Mouse (Mus musculus): Measurements from ENCODE around the gene Aak1. TPM values are rescaled to one million over a fixed set of nuclear protein-coding genes. Genes with fewer than 3 reads are reported as not detected.

Gene Aak1
- polyA plus RNA-seq, 1 experiment from 2014 or later: 18.8 TPM

GRCm38 (mm10) chr6:86822285-86823050 lies 26.8 kb upstream of the Aak1 start:
- no peaks in the 10 kb centered on the region for H3K9me3 ChIP-seq
- H3K27ac ChIP-seq: no peak overlapping the region
- no peaks in the 10 kb centered on the region for H3K36me3 ChIP-seq
- 4% methylated on average over 19 of the region's 19 CpGs for WGBS
- peak overlapping the region; percentile 6 for H3K4me3 ChIP-seq
- peaks cover 13% of the 10 kb centered on the region for H3K27me3 ChIP-seq (ENCODE audit: insufficient read depth, poor library complexity, severe bottlenecking)
- peaks cover 13% of the 10 kb centered on the region for H3K4me1 ChIP-seq (replicated peaks)
- no peak for DNase-seq (ENCODE audit: low spot score)

- H3K4me3 ChIP-seq: no peak overlapping the region
- DNase-seq (ENCODE audit: low spot score): no peak
- no peaks in the 10 kb centered on the region for H3K9me3 ChIP-seq
- H3K27ac ChIP-seq: no peak overlapping the region
- 36% methylated on average over 9 of the region's 9 CpGs for WGBS
- H3K4me1 ChIP-seq (replicated peaks): peaks cover 13% of the 10 kb centered on the region
- H3K36me3 ChIP-seq: no peaks in the 10 kb centered on the region
- peaks cover 13% of the 10 kb centered on the region for H3K27me3 ChIP-seq (ENCODE audit: insufficient read depth, poor library complexity, severe bottlenecking)
These were observed 26.3 kb upstream of the Aak1 start for GRCm38 (mm10) chr6:86823051-86823431.

- H3K27ac ChIP-seq: no peak overlapping the region
- H3K4me1 ChIP-seq (replicated peaks): peaks cover 13% of the 10 kb centered on the region
- H3K4me3 ChIP-seq: no peak overlapping the region
- H3K27me3 ChIP-seq (ENCODE audit: insufficient read depth, poor library complexity, severe bottlenecking): peaks cover 13% of the 10 kb centered on the region
- H3K36me3 ChIP-seq: no peaks in the 10 kb centered on the region
- 45% methylated on average over 10 of the region's 10 CpGs for WGBS
- no peaks in the 10 kb centered on the region for H3K9me3 ChIP-seq
- no peak for DNase-seq (ENCODE audit: low spot score)
These were observed 25.5 kb upstream of the Aak1 start for GRCm38 (mm10) chr6:86823824-86824223.

DNA sequence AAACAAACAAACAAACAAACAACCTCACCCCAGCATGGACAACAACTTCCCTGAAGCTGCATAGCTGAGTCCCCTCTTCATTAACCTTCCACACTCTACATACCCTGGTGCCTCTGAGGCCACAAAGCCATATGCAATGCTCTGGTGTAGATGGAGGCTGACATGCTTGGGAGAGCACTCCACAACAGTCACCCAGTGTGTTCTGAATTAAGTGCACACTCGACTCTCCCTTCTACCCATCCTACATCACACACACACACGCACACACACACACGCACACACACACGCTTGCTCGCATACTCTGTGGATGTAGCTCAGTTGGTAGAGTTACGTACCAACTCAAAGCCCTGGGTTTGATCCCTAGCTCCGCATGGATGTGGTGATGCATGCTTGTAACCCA lies 24.9 kb upstream of the Aak1 start:
- 93% methylated on average over 7 of the region's 7 CpGs for WGBS
- no peak for DNase-seq (ENCODE audit: low spot score)
- Histone ChIP-seq H3K27ac (no peak overlapping the region), H3K9me3 (no peaks in the 10 kb centered on the region), H3K4me3 (no peak overlapping the region), H3K27me3 (ENCODE audit: insufficient read depth, poor library complexity, severe bottlenecking) (peaks cover 13% of the 10 kb centered on the region), H3K36me3 (no peaks in the 10 kb centered on the region), H3K4me1 (replicated peaks) (peaks cover 13% of the 10 kb centered on the region)

GRCm38 (mm10) chr6:86827432-86827831 lies 21.9 kb upstream of the Aak1 start:
- Histone ChIP-seq H3K4me3 (no peak overlapping the region), H3K36me3 (no peaks in the 10 kb centered on the region), H3K4me1 (replicated peaks) (peaks cover 10% of the 10 kb centered on the region), H3K9me3 (no peaks in the 10 kb centered on the region), H3K27me3 (ENCODE audit: insufficient read depth, poor library complexity, severe bottlenecking) (peaks cover 9% of the 10 kb centered on the region), H3K27ac (no peak overlapping the region)
- WGBS: 88% methylated on average over 2 of the region's 2 CpGs
- no peak for DNase-seq (ENCODE audit: low spot score)

DNA sequence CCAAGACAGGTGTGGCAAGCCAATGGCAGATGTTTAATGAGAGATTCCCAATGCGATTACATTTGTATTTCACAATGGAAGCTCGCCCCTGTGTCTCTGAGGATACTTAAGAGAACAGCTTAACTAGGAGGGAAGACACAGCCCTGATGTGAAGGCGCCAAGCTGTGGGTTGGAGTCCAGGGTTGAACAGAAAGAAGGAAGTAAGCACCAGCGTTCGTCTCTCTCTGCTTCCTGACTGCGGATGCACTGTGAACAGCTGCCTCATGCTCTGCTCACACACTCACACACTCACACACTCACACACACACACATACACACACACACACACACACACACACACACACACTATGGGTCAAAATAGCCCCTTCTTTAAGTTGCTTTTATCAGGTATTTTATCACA lies 19.5 kb upstream of the Aak1 start:
- Histone ChIP-seq H3K27me3 (ENCODE audit: insufficient read depth, poor library complexity, severe bottlenecking) (no peaks in the 10 kb centered on the region), H3K36me3 (no peaks in the 10 kb centered on the region), H3K4me1 (replicated peaks) (no peaks in the 10 kb centered on the region), H3K27ac (no peak overlapping the region), H3K4me3 (no peak overlapping the region), H3K9me3 (no peaks in the 10 kb centered on the region)
- 87% methylated on average over 6 of the region's 6 CpGs for WGBS
- no peak for DNase-seq (ENCODE audit: low spot score)

GRCm38 (mm10) chr6:86830738-86831500 lies 18.4 kb upstream of the Aak1 start:
- H3K9me3 ChIP-seq: no peaks in the 10 kb centered on the region
- H3K27ac ChIP-seq: no peak overlapping the region
- DNase-seq (ENCODE audit: low spot score): no peak
- no peaks in the 10 kb centered on the region for H3K36me3 ChIP-seq
- WGBS: 81% methylated on average over 10 of the region's 10 CpGs
- no peak overlapping the region for H3K4me3 ChIP-seq
- no peaks in the 10 kb centered on the region for H3K27me3 ChIP-seq (ENCODE audit: insufficient read depth, poor library complexity, severe bottlenecking)
- no peaks in the 10 kb centered on the region for H3K4me1 ChIP-seq (replicated peaks)

GRCm38 (mm10) chr6:86832802-86833502 lies 16.4 kb upstream of the Aak1 start:
- Histone ChIP-seq H3K36me3 (no peaks in the 10 kb centered on the region), H3K4me3 (no peak overlapping the region), H3K27ac (no peak overlapping the region), H3K4me1 (replicated peaks) (no peaks in the 10 kb centered on the region), H3K27me3 (ENCODE audit: insufficient read depth, poor library complexity, severe bottlenecking) (no peaks in the 10 kb centered on the region), H3K9me3 (no peaks in the 10 kb centered on the region)
- no peak for DNase-seq (ENCODE audit: low spot score)
- 88% methylated on average over 13 of the region's 13 CpGs for WGBS

- H3K4me3 ChIP-seq: no peak overlapping the region
- H3K36me3 ChIP-seq: no peaks in the 10 kb centered on the region
- WGBS: 84% methylated on average over 2 of the region's 2 CpGs
- H3K9me3 ChIP-seq: no peaks in the 10 kb centered on the region
- DNase-seq (ENCODE audit: low spot score): no peak
- no peaks in the 10 kb centered on the region for H3K4me1 ChIP-seq (replicated peaks)
- H3K27ac ChIP-seq: no peak overlapping the region
- no peaks in the 10 kb centered on the region for H3K27me3 ChIP-seq (ENCODE audit: insufficient read depth, poor library complexity, severe bottlenecking)
These were observed 10.2 kb upstream of the Aak1 start for GRCm38 (mm10) chr6:86839089-86839488.

- 67% methylated on average over 3 of the region's 3 CpGs for WGBS
- no peaks in the 10 kb centered on the region for H3K9me3 ChIP-seq
- H3K27ac ChIP-seq: no peak overlapping the region
- H3K4me3 ChIP-seq: no peak overlapping the region
- no peaks in the 10 kb centered on the region for H3K27me3 ChIP-seq (ENCODE audit: insufficient read depth, poor library complexity, severe bottlenecking)
- no peak for DNase-seq (ENCODE audit: low spot score)
- no peaks in the 10 kb centered on the region for H3K36me3 ChIP-seq
- H3K4me1 ChIP-seq (replicated peaks): no peaks in the 10 kb centered on the region
These were observed 7.4 kb upstream of the Aak1 start for GRCm38 (mm10) chr6:86841949-86842348.

- no peaks in the 10 kb centered on the region for H3K36me3 ChIP-seq
- no peaks in the 10 kb centered on the region for H3K9me3 ChIP-seq
- no peaks in the 10 kb centered on the region for H3K27me3 ChIP-seq (ENCODE audit: insufficient read depth, poor library complexity, severe bottlenecking)
- 88% methylated on average over 3 of the region's 3 CpGs for WGBS
- DNase-seq (ENCODE audit: low spot score): no peak
- peaks cover 13% of the 10 kb centered on the region for H3K4me1 ChIP-seq (replicated peaks)
- H3K27ac ChIP-seq: no peak overlapping the region
- H3K4me3 ChIP-seq: no peak overlapping the region
These were observed 5.7 kb upstream of the Aak1 start for GRCm38 (mm10) chr6:86843636-86844035.

GRCm38 (mm10) chr6:86846467-86846866 lies 2.9 kb upstream of the Aak1 start:
- no peaks in the 10 kb centered on the region for H3K36me3 ChIP-seq
- no peak overlapping the region for H3K27ac ChIP-seq
- no peak for DNase-seq (ENCODE audit: low spot score)
- H3K4me1 ChIP-seq (replicated peaks): peaks cover 26% of the 10 kb centered on the region
- WGBS: 91% methylated on average over 4 of the region's 4 CpGs
- H3K4me3 ChIP-seq: no peak overlapping the region
- H3K27me3 ChIP-seq (ENCODE audit: insufficient read depth, poor library complexity, severe bottlenecking): no peaks in the 10 kb centered on the region
- H3K9me3 ChIP-seq: no peaks in the 10 kb centered on the region

DNA sequence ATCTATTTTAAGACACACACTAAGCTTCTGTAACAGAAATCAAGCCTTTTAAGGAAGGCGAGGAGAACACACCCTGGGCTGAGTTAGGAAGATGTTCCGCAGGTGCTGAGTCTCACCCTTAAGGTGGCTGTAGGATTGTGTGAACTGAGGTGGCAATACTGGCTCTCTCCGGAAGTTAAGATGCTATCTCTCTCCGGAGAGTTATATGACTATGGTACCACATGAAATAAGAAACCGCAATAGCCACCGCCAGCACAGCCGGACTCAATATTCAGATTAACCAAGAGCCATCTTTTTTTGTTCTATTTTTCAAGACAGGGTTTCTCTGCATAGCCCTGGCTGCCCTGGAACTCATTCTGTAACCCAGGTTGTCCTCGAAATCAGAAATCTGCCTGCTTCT lies 1.5 kb upstream of the Aak1 start:
- H3K36me3 ChIP-seq: no peaks in the 10 kb centered on the region
- H3K4me3 ChIP-seq: peak overlapping the region; percentile 84
- DNase-seq (ENCODE audit: low spot score): no peak
- no peaks in the 10 kb centered on the region for H3K9me3 ChIP-seq
- WGBS: 94% methylated on average over 8 of the region's 8 CpGs
- H3K27ac ChIP-seq: peak overlapping the region; percentile 97; the same call in 1 of the 2 replicates
- peaks cover 38% of the 10 kb centered on the region for H3K4me1 ChIP-seq (replicated peaks)
- H3K27me3 ChIP-seq (ENCODE audit: insufficient read depth, poor library complexity, severe bottlenecking): no peaks in the 10 kb centered on the region

All from hindbrain, embryonic 10.5 days (tissue).